Mouse (Mus musculus): ENCODE data around the gene Spsb1.
A peak's percentile ranks its signal among the peaks of the same experiment; 100 is the strongest.

The Spsb1 gene

DNA sequence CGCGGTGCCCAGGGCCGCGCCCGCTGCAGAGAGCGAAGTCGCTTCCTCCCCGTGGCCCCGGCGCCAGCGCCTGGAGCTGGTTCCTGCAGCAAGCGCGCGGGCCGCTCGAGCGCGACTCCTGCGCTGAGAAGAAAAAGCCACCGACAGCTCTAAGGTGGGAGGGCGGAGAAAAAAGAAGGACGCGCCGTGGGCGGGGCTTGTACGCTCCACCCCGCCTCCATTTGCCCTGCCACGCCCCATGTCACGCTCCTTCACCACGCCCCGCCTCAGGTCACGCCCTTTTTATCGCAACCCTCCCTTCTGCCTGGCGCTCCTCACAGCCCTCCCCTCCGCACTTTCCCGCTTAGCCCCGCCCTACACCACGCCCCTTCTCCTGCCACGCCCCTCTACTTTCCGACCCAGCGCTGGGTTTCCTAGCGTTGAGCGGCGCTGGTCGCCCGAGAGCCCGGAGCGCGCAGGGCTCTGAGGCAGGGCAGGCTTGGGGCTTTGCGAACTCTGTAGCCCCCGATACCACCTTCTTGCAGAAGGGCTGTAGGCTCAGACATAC is at the start of gene Spsb1:
Spsb1 (minus strand) TSS at position 151 of the 547 bp plus-strand sequence.
- peak; percentile 94 to 95 for DNase-seq (ENCODE audit: low spot score in 2 of 2)

GRCm38 (mm10) chr4:150003641-150004040 is 48.8 kb upstream of the Spsb1 start:
- no peak for DNase-seq (ENCODE audit: low spot score in 2 of 2)

DNA sequence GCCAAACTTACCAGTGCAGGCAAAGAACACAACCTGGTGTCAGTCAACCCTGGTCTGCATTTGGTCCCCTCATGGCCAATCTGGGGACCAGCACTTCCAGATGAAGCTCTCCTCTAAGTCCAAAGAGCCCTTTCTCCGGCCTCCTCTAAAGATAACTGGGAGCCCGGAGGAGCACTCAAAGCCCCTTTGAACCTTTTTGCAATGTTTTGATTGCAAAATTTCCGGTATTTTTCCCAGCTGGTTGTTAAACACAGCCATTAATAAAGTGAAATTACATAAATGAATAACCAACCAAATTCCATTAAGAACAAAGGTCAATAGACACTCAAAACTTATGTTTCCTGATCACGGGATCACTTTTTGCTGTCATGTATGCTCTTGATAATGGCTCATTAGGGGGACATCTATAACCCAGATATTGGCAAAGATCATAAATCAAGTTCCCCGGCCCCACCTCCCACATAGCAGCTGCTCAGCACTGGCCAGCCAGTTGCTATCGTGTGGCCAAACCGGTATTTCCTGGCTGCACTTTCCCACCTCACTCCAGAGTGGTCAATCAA is 48.3 kb upstream of the Spsb1 start:
- DNase-seq (ENCODE audit: low spot score in 2 of 2), result no peak

- no peak for DNase-seq (ENCODE audit: low spot score in 2 of 2)
These were observed 47.2 kb upstream of the Spsb1 start for GRCm38 (mm10) chr4:150002021-150002528.

DNA sequence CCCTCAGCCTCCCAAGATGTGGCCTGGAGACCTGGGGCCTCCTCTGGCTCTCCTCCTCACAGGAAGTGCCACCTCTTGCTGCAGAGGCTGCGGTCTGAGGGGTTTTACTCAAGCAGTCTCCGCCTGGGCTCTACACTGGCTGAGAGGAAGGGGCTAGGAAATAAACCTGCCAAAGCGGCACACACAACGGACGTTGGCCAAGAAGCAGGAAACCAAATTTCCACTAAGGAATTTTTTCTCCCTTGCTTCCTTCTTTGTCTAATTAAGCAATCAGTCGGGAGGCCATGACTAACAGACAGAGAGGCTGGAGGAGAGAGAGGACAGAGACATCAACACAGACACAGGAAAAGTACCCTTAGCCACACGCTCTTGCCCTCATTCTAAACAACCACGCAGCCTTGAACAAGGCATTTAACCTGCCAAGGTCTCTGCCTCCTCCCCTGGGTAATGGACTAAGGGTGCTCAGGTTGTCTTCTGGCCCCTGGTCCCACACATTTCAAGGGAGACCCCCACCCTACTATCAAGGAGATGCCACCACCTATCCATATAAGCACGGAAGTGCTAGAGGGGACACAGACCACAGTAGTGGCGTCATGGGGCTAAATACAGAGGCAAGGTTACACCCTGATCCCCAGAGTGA is 46.5 kb upstream of the Spsb1 start:
- DNase-seq (ENCODE audit: low spot score in 2 of 2), result no peak

GRCm38 (mm10) chr4:149999931-150000555 is 45.2 kb upstream of the Spsb1 start:
- no peak for DNase-seq (ENCODE audit: low spot score in 2 of 2)

DNA sequence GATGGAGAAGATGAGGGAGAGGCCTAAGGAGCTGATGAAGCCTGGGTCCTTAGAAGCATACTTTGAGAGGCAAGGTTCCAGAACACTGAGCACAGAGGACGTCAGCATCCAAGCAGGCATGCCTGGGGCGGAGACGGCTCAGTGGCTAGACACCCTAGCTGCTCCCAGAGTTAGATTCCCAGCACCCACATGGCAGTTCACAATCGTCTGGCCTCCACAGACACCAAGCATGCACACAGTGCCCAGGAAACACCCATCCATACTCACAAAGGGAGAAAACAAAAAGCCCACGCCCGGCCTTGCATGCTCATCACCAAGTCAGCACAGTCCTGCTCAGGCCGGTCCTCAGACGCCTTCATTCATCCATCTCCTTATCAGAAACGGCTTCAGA is 44.7 kb upstream of the Spsb1 start:
- DNase-seq (ENCODE audit: low spot score in 2 of 2), result no peak

- DNase-seq (ENCODE audit: low spot score in 2 of 2), result no peak
These were observed 44.1 kb upstream of the Spsb1 start for GRCm38 (mm10) chr4:149998786-149999509.

GRCm38 (mm10) chr4:149997999-149998398 is 43.2 kb upstream of the Spsb1 start:
- DNase-seq (ENCODE audit: low spot score in 2 of 2), result no peak

- no peak for DNase-seq (ENCODE audit: low spot score in 2 of 2)
These were observed 41.6 kb upstream of the Spsb1 start for GRCm38 (mm10) chr4:149996440-149996839.

DNA sequence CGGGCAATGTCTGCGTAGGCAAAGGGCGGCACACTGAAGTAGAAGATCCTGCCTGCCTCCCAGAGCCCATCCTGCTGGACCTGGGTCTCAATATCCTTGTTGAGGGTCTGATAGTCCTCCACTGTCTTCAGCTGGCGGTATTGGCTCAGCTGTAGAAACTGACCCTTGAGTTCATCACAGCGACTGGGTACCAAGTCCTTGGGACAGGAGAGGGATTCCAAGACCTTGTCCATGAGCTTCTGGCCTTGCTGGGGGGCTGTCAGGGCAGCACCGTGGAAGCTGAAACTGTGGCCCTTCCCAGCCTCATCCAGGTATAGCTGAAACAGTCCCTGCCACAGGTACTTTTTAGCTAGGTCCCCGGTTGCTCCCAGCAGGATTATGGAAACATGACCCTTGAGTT is 41.1 kb upstream of the Spsb1 start:
- no peak for DNase-seq (ENCODE audit: low spot score in 2 of 2)

GRCm38 (mm10) chr4:149994218-149994617 is 39.4 kb upstream of the Spsb1 start:
- no peak for DNase-seq (ENCODE audit: low spot score in 2 of 2)

- DNase-seq (ENCODE audit: low spot score in 2 of 2), result no peak
These were observed 37.8 kb upstream of the Spsb1 start for GRCm38 (mm10) chr4:149992670-149993032.

- no peak for DNase-seq (ENCODE audit: low spot score in 2 of 2)
These were observed 37.2 kb upstream of the Spsb1 start for GRCm38 (mm10) chr4:149991755-149992669.

- no peak for DNase-seq (ENCODE audit: low spot score in 2 of 2)
These were observed 36.3 kb upstream of the Spsb1 start for GRCm38 (mm10) chr4:149990954-149991633.

- DNase-seq (ENCODE audit: low spot score in 2 of 2), result no peak
These were observed 35.5 kb upstream of the Spsb1 start for GRCm38 (mm10) chr4:149990212-149990953.

DNA sequence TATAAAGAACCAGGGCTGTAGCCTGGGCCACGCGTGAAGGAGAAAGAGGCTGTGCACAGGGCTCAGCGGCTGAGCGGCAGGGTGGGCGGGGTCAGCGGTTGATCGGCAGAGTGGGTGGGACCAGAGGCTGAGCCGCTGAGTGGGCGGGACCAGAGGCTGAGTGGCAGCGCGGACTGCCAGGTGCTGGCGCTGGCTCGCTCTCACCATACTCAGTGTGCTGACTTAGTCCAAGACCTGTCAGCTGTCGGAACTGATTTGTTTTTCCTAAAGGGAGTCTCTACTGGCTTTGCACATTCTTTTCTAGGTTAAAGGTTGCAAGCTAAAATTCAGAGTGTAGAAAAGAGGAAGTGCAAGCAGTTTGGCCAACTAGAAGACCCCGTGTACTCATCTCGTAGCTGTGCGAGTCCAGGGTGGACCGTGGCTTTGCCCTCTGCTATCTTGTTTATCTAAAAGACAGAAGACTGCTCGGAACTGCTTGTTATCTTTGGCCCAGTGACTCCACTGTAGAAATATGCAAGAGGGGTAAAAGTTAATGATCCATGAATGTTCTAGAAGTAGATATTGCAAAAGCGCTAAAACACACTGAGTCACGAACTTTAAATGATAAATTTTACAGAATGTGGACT is 34.2 kb upstream of the Spsb1 start:
- DNase-seq (ENCODE audit: low spot score in 2 of 2), result peak; percentile 83 to 84

DNA sequence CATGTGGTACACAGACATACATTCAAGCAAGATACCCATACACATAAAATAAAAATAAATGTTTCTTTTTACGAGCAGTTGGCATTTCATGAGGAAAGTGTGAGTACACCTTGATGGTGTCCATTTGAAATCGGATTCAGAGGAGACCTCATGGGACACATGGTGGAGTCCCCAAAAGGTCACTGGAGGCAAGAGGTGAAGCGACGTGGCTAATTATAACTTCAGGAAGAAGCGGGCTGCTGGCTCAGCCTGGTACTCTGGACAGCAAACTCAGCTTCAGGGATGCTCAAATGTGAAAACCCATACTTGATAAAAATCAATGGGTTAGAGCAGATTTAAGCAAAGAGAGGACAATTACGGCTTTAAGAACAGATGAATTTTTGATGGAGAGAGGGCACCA is 33.5 kb upstream of the Spsb1 start:
- no peak for DNase-seq (ENCODE audit: low spot score in 2 of 2)

GRCm38 (mm10) chr4:149986671-149987417 is 32.0 kb upstream of the Spsb1 start:
- DNase-seq (ENCODE audit: low spot score in 2 of 2), result no peak

All from right cerebral cortex, adult 2 months (tissue).